Mouse (Mus musculus) liver, embryonic 13.5 days (tissue): ENCODE results near the gene Exosc6. TPM values are rescaled to one million over a fixed set of nuclear protein-coding genes. Genes with fewer than 3 reads are reported as not detected.
A peak's percentile ranks its signal among the peaks of the same experiment; 100 is the strongest.
"Not testable (repeated sequence)": the region's sequence is repeated elsewhere in the genome, so short reads cannot be mapped to it uniquely, and the experiment has no call there.

ENCODE experiments used
- ATAC-seq: fragments of 200-750 bp; cut with Nextera tagmentation; 2 replicates; pipeline ENCODE4 v1.8.0; 2017; ENCODE audit warnings: low read depth, mild to moderate bottlenecking, moderate number of reproducible peaks, moderate library complexity
- DNase-seq: peaks from one replicate; pipeline ENCODE4 v3.0.0; 2022
- H3K27ac ChIP-seq: fragments of 300-500 bp; sonication (generic); 2 replicates; pipeline ENCODE4 v1.5.1; 2015; ENCODE audit warnings: moderate library complexity, mild to moderate bottlenecking, inconsistent platforms
- H3K27me3 ChIP-seq: fragments of 300-500 bp; sonication (generic); 2 replicates; pipeline ENCODE4 v1.6.1; 2015; ENCODE audit warnings: mild to moderate bottlenecking, inconsistent platforms
- H3K36me3 ChIP-seq: fragments of 300-500 bp; sonication (generic); 2 replicates; pipeline ENCODE4 v1.6.1; 2015; ENCODE audit warnings: mild to moderate bottlenecking, inconsistent platforms
- H3K4me1 ChIP-seq: fragments of 300-500 bp; sonication (generic); replicated peaks from 2 replicates; pipeline ENCODE4 v1.6.1; 2015; ENCODE audit warnings: inconsistent platforms
- H3K4me2 ChIP-seq: fragments of 300-500 bp; sonication (generic); 2 replicates; pipeline ENCODE4 v1.6.1; 2015; ENCODE audit warnings: inconsistent platforms, mild to moderate bottlenecking, moderate library complexity
- H3K4me3 ChIP-seq: fragments of 300-500 bp; sonication (generic); replicated peaks from 2 replicates; pipeline ENCODE4 v1.5.1; 2015; ENCODE audit warnings: mild to moderate bottlenecking, inconsistent platforms
- H3K9ac ChIP-seq: fragments of 300-500 bp; sonication (generic); 2 replicates; pipeline ENCODE4 v1.6.1; 2015; ENCODE audit warnings: mild to moderate bottlenecking, inconsistent platforms
- H3K9me3 ChIP-seq: fragments of 300-500 bp; sonication (generic); replicated peaks from 2 replicates; pipeline ENCODE4 v1.6.1; 2016; ENCODE audit warnings: inconsistent platforms
- WGBS: fragments of 180-500 bp; shearing (Covaris S2); methylation state at CpG from one replicate; pipeline ENCODE4 v1.1.7; 2015; ENCODE audit not compliant: insufficient replicate concordance; 5-methylcytosine and 5-hydroxymethylcytosine counted together
- polyA plus RNA-seq: library from polyadenylated mRNA; unstranded; fragments of >200 nt; fragmentation: Nextera tagmentation; extraction: Ambion mirVana; gene quantifications from 2 replicates; pipeline ENCODE4 v1.2.1, GENCODE M21; 2015

Exosc6 gene
- polyA plus RNA-seq, 1 experiment from 2014 or later = 7.8 TPM

GRCm38 (mm10) chr8:111062072-111062757, 6.1 kb downstream of the Exosc6 start:
- under 1% methylated on average over 27 of the region's 27 CpGs for WGBS
- Histone ChIP-seq H3K4me1 (peaks cover 55% of the 10 kb centered on the region), H3K27me3 (no peaks in the 10 kb centered on the region; the same call in 1 of the 2 replicates), H3K9ac (peak overlapping the region; percentile 70), H3K9me3 (no peaks in the 10 kb centered on the region), H3K36me3 (no peaks in the 10 kb centered on the region; the same call in 1 of the 2 replicates), H3K4me2 (peak overlapping the region; percentile 88), H3K27ac (no peak overlapping the region), H3K4me3 (peak overlapping the region; percentile 71)
- ATAC-seq (peak; percentile 84), DNase-seq (peak; percentile 75)

DNA sequence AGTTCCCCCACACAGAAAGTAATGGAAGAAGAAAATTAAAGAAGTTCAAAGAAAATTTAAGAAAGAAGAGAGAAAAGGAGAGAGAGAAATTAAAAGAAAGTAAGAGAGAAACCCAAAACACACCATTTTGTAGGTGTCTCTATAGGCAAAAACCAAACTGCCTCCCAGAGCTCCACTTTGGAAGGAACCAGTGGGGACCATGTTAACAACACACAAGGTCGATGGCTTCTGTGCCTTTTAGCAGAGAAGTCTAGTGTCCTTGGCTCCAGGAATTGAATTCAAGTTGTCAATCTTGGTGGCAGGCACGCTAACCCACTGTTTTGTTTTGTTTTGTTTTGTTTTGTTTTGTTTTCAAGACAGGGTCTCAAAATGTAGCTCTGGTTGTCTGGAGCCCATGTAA, 6.8 kb downstream of the Exosc6 start:
- DNase-seq (no peak), ATAC-seq (no peak)
- Histone ChIP-seq H3K9me3 (no peaks in the 10 kb centered on the region), H3K9ac (no peak overlapping the region), H3K4me1 (peaks cover 48% of the 10 kb centered on the region), H3K36me3 (no peaks in the 10 kb centered on the region), H3K4me3 (0 out of 2 replicates have a peak overlapping the region, but pooled peaks have one; percentile 71), H3K27me3 (no peaks in the 10 kb centered on the region; the same call in 1 of the 2 replicates), H3K4me2 (peak overlapping the region; percentile 88), H3K27ac (no peak overlapping the region)
- 61% methylated on average over 2 of the region's 2 CpGs for WGBS

DNA sequence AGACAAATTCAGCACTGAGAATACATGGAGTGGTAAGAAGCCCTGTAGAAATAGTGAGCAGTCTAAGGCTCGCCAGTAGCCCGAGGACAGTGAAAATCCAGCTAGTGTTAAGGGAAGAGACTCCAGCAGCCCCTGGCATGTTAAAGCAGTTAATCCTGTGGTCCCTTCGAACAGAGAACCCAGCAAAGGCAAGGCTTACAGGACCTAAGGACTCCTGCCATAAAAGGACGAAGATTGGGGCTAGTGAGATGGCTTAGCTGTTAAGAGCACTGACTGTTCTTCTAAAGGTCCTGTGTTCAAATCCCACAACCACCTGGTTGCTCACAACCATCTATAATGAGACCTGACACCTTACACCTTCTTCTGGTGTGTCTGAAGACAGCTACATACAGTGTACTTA, 10.2 kb downstream of the Exosc6 start:
- DNase-seq (no peak), ATAC-seq (no peak)
- Histone ChIP-seq H3K4me3 (no peak overlapping the region), H3K9me3 (no peaks in the 10 kb centered on the region), H3K4me2 (no peak overlapping the region), H3K27ac (no peak overlapping the region), H3K4me1 (peaks cover 16% of the 10 kb centered on the region), H3K9ac (no peak overlapping the region), H3K27me3 (peaks cover 2% of the 10 kb centered on the region; the same call in 1 of the 2 replicates), H3K36me3 (no peaks in the 10 kb centered on the region)
- 48% methylated on average over 4 of the region's 4 CpGs for WGBS

DNA sequence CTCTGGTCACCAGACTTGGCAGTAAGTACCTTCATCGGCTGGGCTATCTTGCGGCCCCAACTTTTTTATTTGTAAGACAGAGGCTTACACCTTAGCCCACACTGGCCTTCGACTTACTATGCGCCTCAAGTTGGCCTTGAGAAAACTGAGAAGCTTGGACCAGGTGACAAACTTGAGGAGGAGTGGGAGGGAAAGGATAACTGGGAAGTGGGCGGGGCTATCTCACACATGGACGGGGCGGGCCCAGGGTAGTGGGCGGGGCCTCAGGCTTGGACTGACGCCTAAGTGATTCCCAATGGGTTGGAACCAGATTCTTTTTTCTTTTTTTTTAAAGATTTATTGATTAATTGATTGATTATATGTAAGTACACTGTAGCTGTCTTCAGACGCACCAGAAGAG, 11.3 kb downstream of the Exosc6 start:
- 34% methylated on average over 10 of the region's 10 CpGs for WGBS
- no peak for DNase-seq
- ATAC-seq = no peak

DNA sequence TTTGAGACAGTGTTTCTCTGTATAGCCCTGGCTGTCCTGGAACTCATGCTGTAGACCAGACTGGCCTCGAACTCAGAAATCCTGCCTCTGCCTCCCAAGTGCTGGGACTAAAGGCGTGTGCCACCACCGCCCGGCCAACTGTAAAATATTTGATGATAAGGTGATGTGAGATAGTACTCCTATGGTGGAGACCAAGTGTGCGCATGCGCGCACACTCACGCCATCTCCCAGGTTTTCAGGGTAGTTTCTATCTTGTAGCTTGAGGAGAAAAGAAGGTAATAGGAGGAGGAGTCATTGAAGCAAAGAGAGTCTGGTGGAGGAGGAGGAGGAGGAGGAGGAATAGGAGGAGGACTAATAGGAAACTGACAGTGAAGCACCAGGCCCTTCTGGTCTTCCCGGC, 12.5 kb downstream of the Exosc6 start:
- not testable (repeated sequence) for H3K4me3 ChIP-seq, H3K27me3 ChIP-seq, H3K27ac ChIP-seq, ATAC-seq, DNase-seq, H3K4me1 ChIP-seq, H3K36me3 ChIP-seq, H3K9me3 ChIP-seq, H3K4me2 ChIP-seq, H3K9ac ChIP-seq
- WGBS = 71% methylated on average over 9 of the region's 9 CpGs

More for the DNA sequence above, 11.3 kb downstream of the Exosc6 start:
- Histone ChIP-seq H3K4me2 (no peak overlapping the region), H3K9me3 (no peaks in the 10 kb centered on the region), H3K4me3 (no peak overlapping the region), H3K36me3 (no peaks in the 10 kb centered on the region), H3K27ac (no peak overlapping the region), H3K9ac (no peak overlapping the region), H3K27me3 (peaks cover 2% of the 10 kb centered on the region; the same call in 1 of the 2 replicates), H3K4me1 (0 out of 2 replicates have a peak, but pooled peaks cover 5% of the 10 kb centered on the region)

DNA sequence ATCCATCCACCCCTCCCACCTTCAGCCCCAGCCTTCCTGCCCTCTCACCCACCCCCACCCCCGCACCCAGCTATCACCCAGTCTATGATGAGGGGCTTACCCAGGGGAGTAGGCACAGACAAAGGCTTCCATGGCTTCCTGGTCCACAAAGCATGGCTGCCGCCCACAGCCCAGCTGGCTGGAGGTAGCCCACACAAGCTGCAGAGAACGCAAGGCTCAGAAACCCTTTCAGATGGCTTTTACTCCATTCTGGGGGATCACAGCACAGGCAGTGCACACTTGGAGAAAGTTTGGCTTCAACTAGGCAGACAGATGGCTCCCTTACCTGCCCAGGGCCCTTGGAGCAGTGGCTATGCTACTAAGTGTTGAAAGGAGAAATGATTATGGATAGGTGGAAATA, 19.8 kb downstream of the Exosc6 start:
- DNase-seq (no peak), ATAC-seq (no peak)
- no peak overlapping the region for H3K27ac ChIP-seq
- H3K4me2 ChIP-seq = no peak overlapping the region
- H3K27me3 ChIP-seq = no peaks in the 10 kb centered on the region
- no peak overlapping the region for H3K9ac ChIP-seq
- H3K36me3 ChIP-seq = no peaks in the 10 kb centered on the region
- H3K4me3 ChIP-seq = no peak overlapping the region
- H3K9me3 ChIP-seq = peaks cover 5% of the 10 kb centered on the region; the same call in 1 of the 2 replicates
- H3K4me1 ChIP-seq = 0 out of 2 replicates have a peak, but pooled peaks cover 3% of the 10 kb centered on the region
- WGBS = 69% methylated on average over 3 of the region's 3 CpGs

DNA sequence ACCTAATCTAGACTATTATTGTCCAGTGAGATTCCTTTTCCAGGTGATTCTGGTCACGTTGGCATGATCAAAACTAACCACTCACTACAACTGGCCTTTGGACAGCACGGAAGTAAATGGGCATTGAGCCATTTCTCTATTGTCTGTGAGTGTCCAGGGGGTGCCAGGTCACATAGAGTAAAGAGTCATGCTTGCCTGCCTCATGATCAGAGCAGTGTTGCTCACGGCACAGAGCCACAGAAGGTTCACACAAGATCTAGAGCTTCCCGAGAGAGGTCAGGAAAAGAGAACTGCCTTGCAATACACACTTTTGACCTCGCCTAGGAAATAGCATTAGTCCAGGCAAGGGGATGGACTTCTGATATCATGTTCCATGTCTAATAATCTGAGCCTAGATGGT, 23.3 kb downstream of the Exosc6 start:
- DNase-seq (no peak), ATAC-seq (no peak)
- no peak overlapping the region for H3K4me3 ChIP-seq
- H3K9ac ChIP-seq = no peak overlapping the region
- H3K27me3 ChIP-seq = 0 out of 2 replicates have a peak, but pooled peaks cover 2% of the 10 kb centered on the region
- H3K4me2 ChIP-seq = no peak overlapping the region
- 51% methylated on average over 5 of the region's 5 CpGs for WGBS
- no peaks in the 10 kb centered on the region for H3K9me3 ChIP-seq
- 0 out of 2 replicates have a peak, but pooled peaks cover 3% of the 10 kb centered on the region for H3K4me1 ChIP-seq
- H3K36me3 ChIP-seq = no peaks in the 10 kb centered on the region
- H3K27ac ChIP-seq = no peak overlapping the region

- 0 out of 2 replicates have a peak, but pooled peaks cover 2% of the 10 kb centered on the region for H3K27me3 ChIP-seq
- no peak overlapping the region for H3K27ac ChIP-seq
- ATAC-seq (no peak), DNase-seq (no peak)
- 0 out of 2 replicates have a peak, but pooled peaks cover 3% of the 10 kb centered on the region for H3K4me1 ChIP-seq
- WGBS = 34% methylated on average over 6 of the region's 6 CpGs
- H3K9ac ChIP-seq = no peak overlapping the region
- no peak overlapping the region for H3K4me2 ChIP-seq
- no peaks in the 10 kb centered on the region for H3K36me3 ChIP-seq
- H3K9me3 ChIP-seq = no peaks in the 10 kb centered on the region
- no peak overlapping the region for H3K4me3 ChIP-seq
Observed at GRCm38 (mm10) chr8:111079861-111080271, 23.7 kb downstream of the Exosc6 start.

GRCm38 (mm10) chr8:111081580-111082258, 25.6 kb downstream of the Exosc6 start:
- no peak overlapping the region for H3K4me3 ChIP-seq
- WGBS = 62% methylated on average over 12 of the region's 12 CpGs
- 0 out of 2 replicates have a peak, but pooled peaks cover 3% of the 10 kb centered on the region for H3K4me1 ChIP-seq
- H3K27ac ChIP-seq = no peak overlapping the region
- H3K4me2 ChIP-seq = no peak overlapping the region
- H3K9me3 ChIP-seq = no peaks in the 10 kb centered on the region
- H3K27me3 ChIP-seq = 0 out of 2 replicates have a peak, but pooled peaks cover 2% of the 10 kb centered on the region
- no peaks in the 10 kb centered on the region for H3K36me3 ChIP-seq
- DNase-seq = no peak
- no peak for ATAC-seq
- no peak overlapping the region for H3K9ac ChIP-seq

GRCm38 (mm10) chr8:111083936-111084335, 27.8 kb downstream of the Exosc6 start:
- not testable (repeated sequence) for H3K4me1 ChIP-seq

DNA sequence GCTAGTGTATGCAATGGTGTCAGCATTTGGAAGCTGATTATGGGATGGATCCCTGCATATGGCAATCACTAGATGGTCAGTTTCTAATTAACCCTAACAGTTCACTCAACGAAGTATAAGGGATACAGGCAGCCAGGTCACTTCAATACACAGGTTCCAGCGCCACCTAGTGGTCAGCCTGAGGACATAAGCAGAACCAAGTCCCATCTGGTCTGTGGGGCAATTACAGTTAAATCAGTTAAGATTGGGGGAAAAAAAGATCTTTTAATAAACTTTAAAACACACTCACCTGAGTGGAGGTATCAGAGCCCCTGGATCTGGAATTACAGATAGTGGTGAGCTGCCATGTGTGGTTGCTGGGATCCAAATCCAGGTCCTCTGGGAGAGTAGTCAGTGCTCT, 34.0 kb downstream of the Exosc6 start:
- no peak overlapping the region for H3K4me3 ChIP-seq
- H3K27ac ChIP-seq = no peak overlapping the region
- ATAC-seq (no peak), DNase-seq (peak; percentile 69)
- no peaks in the 10 kb centered on the region for H3K9me3 ChIP-seq
- H3K27me3 ChIP-seq = peaks cover 6% of the 10 kb centered on the region; the same call in 1 of the 2 replicates
- 1% methylated on average over 2 of the region's 2 CpGs for WGBS
- H3K9ac ChIP-seq = no peak overlapping the region
- H3K4me2 ChIP-seq = no peak overlapping the region
- H3K4me1 ChIP-seq = peaks cover 19% of the 10 kb centered on the region
- no peaks in the 10 kb centered on the region for H3K36me3 ChIP-seq

More at GRCm38 (mm10) chr8:111083936-111084335, 27.8 kb downstream of the Exosc6 start:
- not testable (repeated sequence) for DNase-seq, H3K27me3 ChIP-seq, H3K9me3 ChIP-seq, H3K36me3 ChIP-seq, H3K9ac ChIP-seq, H3K4me2 ChIP-seq, H3K4me3 ChIP-seq, H3K27ac ChIP-seq, ATAC-seq
- WGBS = 74% methylated on average over 5 of the region's 5 CpGs
